8 mouse cellular contexts compared by ENCODE assay signal in genomic region chr13:104938966-104939593, GRCm38 (mm10).
DNase-seq lines count a peak whose midpoint lies in the region; ATAC-seq lines count a peak whose summit lies in the region.
"Had no signal": no experiment of that assay in that cellular context is flagged by ENCODE, and none has a peak within 500 bp of the region (broad histone marks: within the 10 kb centered on the region; RNA-seq: fewer than 3 reads in every experiment).

No protein-coding gene starts in this region.

- no peaks in the 10 kb centered on the region for H3K9me3 ChIP-seq in forebrain, embryonic 15.5 days
- no peaks in the 10 kb centered on the region for H3K9me3 ChIP-seq in midbrain, embryonic 15.5 days
- H3K9me3 ChIP-seq: heart, embryonic 13.5 days had no signal

- WGBS in forebrain, embryonic 15.5 days: 66% methylated on average over 13 of the region's 13 CpGs
- 69% methylated on average over 13 of the region's 13 CpGs for WGBS in midbrain, embryonic 15.5 days

- H3K27ac ChIP-seq in forebrain, embryonic 15.5 days (replicated peaks): no peak overlapping the region
- no peak overlapping the region for H3K27ac ChIP-seq in midbrain, embryonic 15.5 days
- H3K27ac ChIP-seq: heart, embryonic 13.5 days had no signal

- peak; percentile 13 for DNase-seq in kidney, adult 18-20 months
- no peak for DNase-seq in kidney, postnatal 14 days
- DNase-seq in MN1 (ENCODE audit: low spot score): peak; percentile 69
- DNase-seq in cerebellum, adult 9-10 months: no peak
- DNase-seq in yolk sac, embryonic 10.5 days (ENCODE audit: low spot score): no peak

- H3K4me1 ChIP-seq in forebrain, embryonic 15.5 days: peaks cover 18% of the 10 kb centered on the region
- no peaks in the 10 kb centered on the region for H3K4me1 ChIP-seq in midbrain, embryonic 15.5 days
- H3K4me1 ChIP-seq: heart, embryonic 13.5 days had no signal

- H3K4me3 ChIP-seq in forebrain, embryonic 15.5 days: no peak overlapping the region
- no peak overlapping the region for H3K4me3 ChIP-seq in midbrain, embryonic 15.5 days
- H3K4me3 ChIP-seq: heart, embryonic 13.5 days had no signal

- no peak overlapping the region for H3K4me2 ChIP-seq in forebrain, embryonic 15.5 days (replicated peaks)
- no peak overlapping the region for H3K4me2 ChIP-seq in midbrain, embryonic 15.5 days
- H3K4me2 ChIP-seq: heart, embryonic 13.5 days had no signal

- ATAC-seq in forebrain, embryonic 15.5 days (replicated peaks): peak; percentile 59; the same call in 1 of the 2 replicates
- ATAC-seq in midbrain, embryonic 15.5 days (replicated peaks): peak; percentile 46; the same call in 1 of the 2 replicates

- H3K36me3 ChIP-seq in forebrain, embryonic 15.5 days: no peaks in the 10 kb centered on the region
- no peaks in the 10 kb centered on the region for H3K36me3 ChIP-seq in midbrain, embryonic 15.5 days (replicated peaks)
- H3K36me3 ChIP-seq: heart, embryonic 13.5 days had no signal

- no peaks in the 10 kb centered on the region for H3K27me3 ChIP-seq in forebrain, embryonic 15.5 days
- no peaks in the 10 kb centered on the region for H3K27me3 ChIP-seq in midbrain, embryonic 15.5 days (replicated peaks)
- H3K27me3 ChIP-seq: heart, embryonic 13.5 days had no signal

- no peak overlapping the region for H3K9ac ChIP-seq in forebrain, embryonic 15.5 days (replicated peaks)
- H3K9ac ChIP-seq in midbrain, embryonic 15.5 days: no peak overlapping the region
- H3K9ac ChIP-seq: heart, embryonic 13.5 days had no signal

Comparison
In these comparisons a context has a peak if more than half of its experiments do, and no peak if none do; other contexts are left out.
1. DNase-seq: peak in kidney, adult 18-20 months (single experiment) and MN1 (single experiment); none in kidney, postnatal 14 days (single experiment), cerebellum, adult 9-10 months (single experiment) and yolk sac, embryonic 10.5 days (single experiment).